Mouse (Mus musculus) embryonic fibroblast, embryonic 13.5 days (primary cell): ENCODE data around the gene Slc25a5. TPM values are rescaled to one million over a fixed set of nuclear protein-coding genes. Genes with fewer than 3 reads are reported as not detected.
"Not testable (repeated sequence)": the region's sequence is repeated elsewhere in the genome, so short reads cannot be mapped to it uniquely, and the experiment has no call there.

Experiments
- H3K27ac ChIP-seq: 2 replicates; pipeline ENCODE4 v1.5.1; 2012; ENCODE audit warnings: low read length, control low read depth, inconsistent platforms; ENCODE audit not compliant: insufficient read depth
- H3K4me1 ChIP-seq: 2 replicates; pipeline ENCODE4 v1.6.1; 2011; ENCODE audit warnings: low read length; ENCODE audit not compliant: control insufficient read depth, insufficient read depth
- H3K4me3 ChIP-seq: 2 replicates; pipeline ENCODE4 v1.5.1; 2011; ENCODE audit warnings: mild to moderate bottlenecking, control low read depth, low read length; ENCODE audit not compliant: insufficient read depth
- CTCF ChIP-seq: IDR thresholded peaks from 2 replicates; pipeline ENCODE4 v1.5.1; 2011; ENCODE audit warnings: mild to moderate bottlenecking, control low read depth, low read length, moderate library complexity, borderline replicate concordance; ENCODE audit not compliant: insufficient read depth
- POLR2A ChIP-seq: IDR thresholded peaks from 2 replicates; pipeline ENCODE4 v1.6.1; 2011; ENCODE audit warnings: low read depth, mild to moderate bottlenecking, control low read depth, low read length, moderate library complexity
- polyA plus RNA-seq: library from polyadenylated mRNA; stranded (reverse); fragments of >200 nt; gene quantifications from 2 replicates; pipeline ENCODE4 v1.2.4, GENCODE M21; 2011; ENCODE audit warnings: low read depth; ENCODE audit not compliant: missing spikeins, insufficient read length

Slc25a5 gene
- polyA plus RNA-seq, 1 experiment: 502 TPM

DNA sequence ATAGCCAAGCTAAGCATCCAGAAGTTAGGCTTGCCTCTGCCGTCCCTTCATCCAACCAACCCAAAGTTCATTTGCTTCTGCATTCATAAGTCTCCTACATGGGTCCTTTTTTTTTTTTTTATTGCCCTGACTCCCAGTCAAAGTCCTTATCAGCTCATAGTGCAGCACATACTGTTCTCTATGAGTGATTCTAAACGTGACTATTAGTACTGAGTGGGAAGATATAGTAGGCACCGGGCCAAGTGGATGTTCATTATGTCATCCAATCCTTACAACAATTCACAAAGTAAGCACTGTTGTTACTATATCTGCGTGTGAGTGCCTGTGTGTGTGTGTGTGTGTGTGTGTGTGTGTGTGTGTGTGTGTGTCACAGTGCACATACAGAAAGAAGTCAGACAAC lies 32.6 kb upstream of the Slc25a5 start:
- Histone ChIP-seq H3K4me3 (no peak overlapping the region), H3K4me1 (no peaks in the 10 kb centered on the region; the same call in 1 of the 2 replicates), H3K27ac (no peak overlapping the region)
- TF ChIP-seq POLR2A: no peak
- TF ChIP-seq CTCF: no peak

DNA sequence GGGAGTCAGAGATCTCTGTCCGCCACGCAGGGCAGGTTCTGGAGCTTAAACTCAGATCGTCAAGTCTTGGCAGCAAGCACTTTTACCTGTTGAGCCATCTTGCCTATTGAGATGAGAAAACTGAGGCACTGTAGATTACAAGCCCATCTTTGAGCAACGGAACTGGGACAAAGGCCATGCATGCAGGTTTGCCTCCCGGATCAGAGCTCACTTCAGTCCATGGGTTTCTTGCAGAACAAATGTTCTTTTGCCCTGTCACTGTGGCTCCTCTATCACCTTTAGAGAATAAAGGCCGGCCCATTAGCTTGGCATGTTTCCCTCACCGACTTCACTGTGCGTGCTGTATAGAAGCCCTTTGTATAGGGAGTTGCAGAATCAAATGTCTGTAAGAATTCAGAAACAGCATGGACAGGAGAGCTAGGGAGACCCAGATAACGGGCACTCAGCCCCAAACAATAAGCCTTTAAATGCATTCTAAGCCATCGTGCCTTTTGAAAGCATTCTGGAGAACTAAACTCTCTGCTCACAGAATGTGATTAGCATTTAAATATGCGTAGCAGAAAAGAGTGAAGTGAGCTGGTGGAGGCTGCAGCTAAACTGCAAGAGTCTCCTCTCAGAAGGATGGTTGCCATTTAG lies 32.0 kb upstream of the Slc25a5 start:
- H3K4me1 ChIP-seq: no peaks in the 10 kb centered on the region; the same call in 1 of the 2 replicates
- no peak overlapping the region for H3K4me3 ChIP-seq
- no peak overlapping the region for H3K27ac ChIP-seq
- no peak for TF ChIP-seq POLR2A
- TF ChIP-seq CTCF: no peak

DNA sequence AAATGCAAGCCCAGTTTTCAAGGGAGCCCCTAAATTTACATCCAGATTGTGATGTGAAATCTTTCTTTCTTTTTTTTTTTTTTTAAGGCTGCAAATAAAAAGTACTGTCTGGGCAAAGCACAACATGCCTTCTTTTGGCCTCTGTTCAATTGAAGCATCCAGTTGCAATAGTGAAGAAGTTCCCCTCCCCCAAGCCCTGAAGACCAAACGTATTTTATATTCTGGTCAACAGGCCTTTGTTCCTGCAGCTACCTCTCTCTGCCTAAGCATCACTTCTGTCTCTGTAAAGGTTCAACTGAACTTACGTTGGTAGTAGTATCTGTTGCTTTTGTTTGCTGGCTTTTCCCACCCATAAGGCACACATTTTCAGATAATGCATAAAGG lies 31.5 kb upstream of the Slc25a5 start:
- no peak for TF ChIP-seq POLR2A
- no peak for TF ChIP-seq CTCF
- no peak overlapping the region for H3K27ac ChIP-seq
- H3K4me3 ChIP-seq: no peak overlapping the region
- H3K4me1 ChIP-seq: no peaks in the 10 kb centered on the region

DNA sequence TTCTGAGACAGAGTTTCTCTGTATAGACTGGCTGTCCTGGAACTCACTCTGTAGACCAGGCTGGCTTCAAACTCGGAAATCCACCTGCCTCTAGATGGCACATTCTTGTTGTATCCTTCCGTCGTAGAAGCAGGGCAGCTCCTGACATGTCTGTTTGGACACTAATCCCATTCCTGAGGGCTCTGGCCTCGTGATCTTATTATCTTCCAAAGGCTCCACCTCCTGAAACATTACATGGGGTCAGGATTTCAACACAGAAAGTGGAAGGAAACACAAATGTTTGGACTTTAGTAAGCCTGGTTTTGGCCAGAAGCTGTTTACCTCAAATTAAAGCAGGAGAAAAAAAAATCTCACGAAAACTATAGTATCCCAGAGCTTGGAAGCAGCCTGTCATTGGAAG lies 28.1 kb upstream of the Slc25a5 start:
- H3K4me3 ChIP-seq: no peak overlapping the region
- no peaks in the 10 kb centered on the region for H3K4me1 ChIP-seq
- no peak for TF ChIP-seq POLR2A
- TF ChIP-seq CTCF: no peak
- no peak overlapping the region for H3K27ac ChIP-seq

DNA sequence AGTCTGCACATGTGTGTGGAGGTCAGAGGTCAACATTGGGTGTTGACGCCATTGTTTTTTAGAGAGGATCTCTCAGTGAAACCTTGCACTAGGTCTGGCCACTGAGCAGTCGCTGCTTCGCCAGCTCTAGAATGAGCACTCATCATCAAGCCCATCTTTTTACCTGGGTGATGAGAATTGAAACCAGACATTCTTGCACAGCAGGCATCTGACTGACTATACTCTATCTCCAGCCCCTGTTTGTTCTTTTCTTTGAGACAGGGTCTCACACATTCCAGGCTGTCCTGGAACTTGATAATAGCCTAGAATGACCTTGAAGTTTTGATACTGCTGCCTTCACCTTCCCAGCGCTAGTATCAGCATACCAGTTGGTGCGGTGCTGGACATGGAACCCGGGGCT lies 22.9 kb upstream of the Slc25a5 start:
- no peaks in the 10 kb centered on the region for H3K4me1 ChIP-seq
- TF ChIP-seq POLR2A (no peak), CTCF (no peak)
- no peak overlapping the region for H3K27ac ChIP-seq
- H3K4me3 ChIP-seq: no peak overlapping the region

DNA sequence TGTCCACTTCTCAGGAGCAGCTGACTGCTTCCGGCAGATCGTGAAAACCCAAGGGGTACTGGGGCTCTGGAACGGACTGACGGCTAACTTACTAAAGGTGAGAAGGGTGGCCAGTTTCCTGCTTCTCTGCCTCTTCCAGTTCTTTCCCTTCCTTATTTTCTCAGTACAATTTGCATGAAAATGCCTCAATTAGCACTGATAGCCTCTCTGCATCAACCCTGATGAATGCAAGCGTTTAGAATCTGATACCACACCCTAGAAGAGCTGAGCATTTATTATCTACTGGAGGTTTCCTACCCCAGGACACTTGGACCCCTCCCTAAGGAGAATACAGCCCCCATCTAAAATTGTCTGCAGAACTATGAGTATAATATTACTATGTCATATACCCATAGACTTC lies 19.9 kb upstream of the Slc25a5 start:
- H3K4me1 ChIP-seq: no peaks in the 10 kb centered on the region
- H3K27ac ChIP-seq: no peak overlapping the region
- TF ChIP-seq CTCF (no peak), POLR2A (no peak)
- H3K4me3 ChIP-seq: no peak overlapping the region

DNA sequence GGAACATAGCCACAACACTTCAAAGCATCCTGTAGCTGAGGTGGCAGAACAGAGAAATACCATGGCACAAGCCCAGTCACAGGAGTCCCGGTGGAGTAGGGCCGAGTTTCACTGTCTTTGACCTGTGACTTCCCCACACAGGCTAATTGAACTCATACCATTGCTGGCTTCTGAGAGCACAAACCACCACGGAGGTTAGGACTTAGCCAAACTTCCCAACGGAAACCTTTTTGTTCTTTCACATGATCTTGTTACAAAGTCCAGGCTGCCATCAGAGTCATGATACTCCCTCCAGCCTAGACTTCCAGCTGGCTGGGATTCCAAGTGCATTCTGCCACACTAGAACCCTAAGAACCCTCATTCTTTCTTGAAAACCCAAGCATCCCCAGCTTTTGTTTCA lies 17.8 kb upstream of the Slc25a5 start:
- H3K4me1 ChIP-seq: no peaks in the 10 kb centered on the region
- TF ChIP-seq POLR2A (no peak), CTCF (no peak)
- H3K27ac ChIP-seq: no peak overlapping the region
- no peak overlapping the region for H3K4me3 ChIP-seq

DNA sequence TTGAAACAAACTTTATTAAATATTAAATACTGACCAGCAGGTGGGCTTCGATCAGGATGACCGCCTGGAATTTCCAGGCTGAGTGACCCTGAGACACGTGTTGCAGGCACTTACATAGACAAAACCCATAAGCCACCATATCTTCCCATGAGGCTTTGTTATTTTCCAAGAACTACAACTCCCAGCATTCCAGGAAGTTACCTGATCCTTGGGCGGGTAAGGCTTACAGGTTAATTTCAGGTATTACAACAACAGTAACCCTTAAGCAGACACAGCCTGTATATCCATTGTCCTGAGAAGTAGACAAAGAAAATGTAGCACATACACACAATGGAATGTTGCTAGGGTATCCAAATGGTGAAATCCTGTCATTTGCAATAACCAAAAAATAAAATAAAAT lies 6.1 kb upstream of the Slc25a5 start:
- Histone ChIP-seq H3K27ac (no peak overlapping the region), H3K4me3 (no peak overlapping the region), H3K4me1 (no peaks in the 10 kb centered on the region)
- TF ChIP-seq POLR2A (no peak), CTCF (no peak)

DNA sequence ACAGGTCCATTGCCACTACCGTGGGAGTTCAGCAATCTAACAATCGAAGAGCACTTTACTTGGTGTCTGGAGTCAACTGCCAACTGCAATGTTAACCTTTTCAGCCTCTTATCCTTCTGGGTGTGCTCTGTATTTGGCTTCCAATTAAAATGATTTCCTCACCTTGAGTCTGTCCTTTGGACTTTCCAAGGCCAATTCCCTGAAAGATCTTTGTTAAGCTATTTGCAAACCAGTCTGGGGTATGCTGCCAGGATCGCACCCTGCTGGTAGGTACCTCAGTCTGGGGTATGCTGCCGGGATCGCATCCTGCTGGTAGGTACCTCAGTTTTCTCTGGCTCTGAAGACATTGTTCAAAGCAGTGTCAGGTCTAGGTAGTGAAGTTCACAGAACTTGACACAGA lies 880 bp upstream of the Slc25a5 start:
- H3K4me3 ChIP-seq: no peak overlapping the region
- H3K27ac ChIP-seq: no peak overlapping the region
- no peak for TF ChIP-seq CTCF
- TF ChIP-seq POLR2A: no peak
- H3K4me1 ChIP-seq: no peaks in the 10 kb centered on the region

DNA sequence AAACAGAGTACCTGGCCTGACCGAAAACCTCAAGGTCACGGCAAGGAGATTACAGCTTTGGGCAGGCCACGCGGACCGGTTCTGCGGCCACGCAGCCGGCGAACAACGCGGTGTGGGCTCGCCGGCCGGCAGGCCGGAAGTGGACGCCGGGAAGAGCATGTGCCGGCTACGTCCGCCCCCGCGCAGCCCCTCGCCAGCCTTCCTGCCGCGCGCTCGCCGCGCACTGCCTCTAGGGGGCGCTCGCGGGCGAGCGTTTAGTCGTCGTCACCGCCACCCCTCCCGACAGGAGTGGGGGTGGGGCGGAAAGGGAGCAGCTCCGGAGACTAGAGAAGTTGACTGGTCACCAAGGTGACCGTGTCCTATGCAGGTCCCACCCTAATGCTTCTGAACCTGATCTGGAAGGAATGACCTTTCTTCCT lies 721 bp downstream of the Slc25a5 start:
- peak; percentile 72 for TF ChIP-seq POLR2A
- 0 out of 2 replicates have a peak, but pooled peaks have one; percentile 36 for TF ChIP-seq CTCF
- no peaks in the 10 kb centered on the region for H3K4me1 ChIP-seq
- peak overlapping the region; percentile 67 for H3K27ac ChIP-seq
- peak overlapping the region; percentile 96 for H3K4me3 ChIP-seq

DNA sequence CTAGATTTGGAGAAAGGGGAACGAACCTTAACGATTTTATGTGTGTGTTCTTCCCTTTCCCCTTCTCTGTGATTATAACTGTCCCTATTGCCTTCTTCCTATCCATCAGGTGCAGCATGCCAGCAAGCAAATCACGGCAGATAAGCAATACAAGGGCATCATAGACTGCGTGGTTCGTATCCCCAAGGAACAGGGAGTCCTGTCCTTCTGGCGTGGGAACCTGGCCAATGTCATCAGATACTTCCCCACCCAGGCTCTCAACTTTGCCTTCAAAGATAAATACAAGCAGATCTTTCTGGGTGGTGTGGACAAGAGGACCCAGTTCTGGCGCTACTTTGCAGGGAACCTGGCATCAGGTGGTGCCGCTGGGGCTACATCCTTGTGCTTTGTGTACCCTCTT lies 1.3 kb downstream of the Slc25a5 start:
- not testable (repeated sequence) for H3K27ac ChIP-seq, H3K4me1 ChIP-seq
- peak overlapping the region; percentile 96 for H3K4me3 ChIP-seq
